Comparison of ENCODE assay signal across 9 mouse cellular contexts in the genomic region with DNA sequence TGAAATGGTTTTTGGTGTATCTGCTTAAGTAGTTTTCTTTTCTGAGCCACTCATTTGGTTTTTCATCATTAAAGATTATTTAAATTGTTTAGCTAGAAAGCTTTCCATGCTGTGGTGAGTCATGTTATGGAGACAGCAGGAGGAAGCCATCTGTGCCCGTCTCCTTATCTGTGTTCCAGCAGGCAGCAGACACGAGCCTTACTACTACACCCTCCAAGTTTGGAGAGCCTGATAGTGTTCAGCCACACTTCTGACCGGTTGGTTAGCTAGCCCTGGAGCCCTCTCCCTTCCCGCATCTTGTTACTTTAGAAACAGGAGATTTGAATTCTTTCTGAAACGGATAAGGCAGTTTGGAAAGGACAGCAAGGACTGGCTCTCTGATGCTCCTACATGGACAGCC. TPM values are rescaled to one million over a fixed set of nuclear protein-coding genes. Genes with fewer than 3 reads are reported as not detected.
A peak's percentile ranks its signal among the peaks of the same experiment; 100 is the strongest.
DNase-seq lines count a peak whose midpoint lies in the region; ATAC-seq and TF ChIP-seq lines count a peak whose summit lies in the region.
"Had no signal": no experiment of that assay in that cellular context is flagged by ENCODE, and none has a peak within 500 bp of the region (broad histone marks: within the 10 kb centered on the region; RNA-seq: fewer than 3 reads in every experiment).

No protein-coding gene starts in this region.

- no peak for ATAC-seq in forebrain, embryonic 15.5 days (replicated peaks)
- no peak for ATAC-seq in forebrain, embryonic 13.5 days
- peak; percentile 93 for ATAC-seq in heart, embryonic 11.5 days (replicated peaks; ENCODE audit: insufficient number of reproducible peaks, low FRiP score, low TSS enrichment)
- peak; percentile 97 for ATAC-seq in liver, embryonic 14.5 days (ENCODE audit: insufficient read depth)

- WGBS in forebrain, embryonic 15.5 days = 67% methylated on average over 5 of the region's 5 CpGs
- 85% methylated on average over 5 of the region's 5 CpGs for WGBS in forebrain, embryonic 13.5 days
- 21% methylated on average over 5 of the region's 5 CpGs for WGBS in heart, embryonic 11.5 days (ENCODE audit: insufficient replicate concordance)
- WGBS in liver, embryonic 14.5 days (ENCODE audit: insufficient replicate concordance) = 10% methylated on average over 5 of the region's 5 CpGs

- no peak overlapping the region for H3K4me3 ChIP-seq in forebrain, embryonic 15.5 days
- H3K4me3 ChIP-seq in forebrain, embryonic 13.5 days = no peak overlapping the region
- no peak overlapping the region for H3K4me3 ChIP-seq in heart, embryonic 11.5 days (ENCODE audit: low read depth, low read length)
- peak overlapping the region; percentile 20 to 26; a peak in 3 of 4 replicates for H3K4me3 ChIP-seq in liver, embryonic 14.5 days (ENCODE audit: insufficient read depth in 1 of 2, low read depth in 2 of 2, low read length in 2 of 2)
- H3K4me3 ChIP-seq: hindbrain, embryonic 15.5 days had no signal

- peak; percentile 95 for DNase-seq in MEL-GATA-1-ER (ENCODE audit: extremely low read depth, low read depth)
- peak; percentile 93 to 96 (median 93) for DNase-seq in liver, embryonic 14.5 days (ENCODE audit: low read depth in 3 of 3, low spot score in 3 of 3)
- no peak for DNase-seq in urinary bladder, postnatal 10 days (ENCODE audit: low spot score)
- no peak for DNase-seq in yolk sac, embryonic 10.5 days (ENCODE audit: low spot score)
- no peak for DNase-seq in adrenal gland, adult (ENCODE audit: inconsistent age in 2 of 2, low spot score in 1 of 2)

- H3K36me3 ChIP-seq in forebrain, embryonic 15.5 days = no peaks in the 10 kb centered on the region
- no peaks in the 10 kb centered on the region for H3K36me3 ChIP-seq in forebrain, embryonic 13.5 days (ENCODE audit: poor library complexity, severe bottlenecking)
- H3K36me3 ChIP-seq in heart, embryonic 11.5 days (ENCODE audit: control insufficient read depth, insufficient read depth, low read length) = no peaks in the 10 kb centered on the region
- peaks cover 20% of the 10 kb centered on the region for H3K36me3 ChIP-seq in liver, embryonic 14.5 days (replicated peaks; ENCODE audit: control insufficient read depth, insufficient read depth, low read depth)
- H3K36me3 ChIP-seq: hindbrain, embryonic 15.5 days had no signal

- H3K27ac ChIP-seq in forebrain, embryonic 15.5 days (replicated peaks) = 0 out of 2 replicates have a peak overlapping the region, but pooled peaks have one; percentile 17
- H3K27ac ChIP-seq in forebrain, embryonic 13.5 days = no peak overlapping the region
- peak overlapping the region; percentile 76 for H3K27ac ChIP-seq in heart, embryonic 11.5 days (ENCODE audit: low read depth, low read length)
- H3K27ac ChIP-seq in liver, embryonic 14.5 days = peak overlapping the region; percentile 94
- H3K27ac ChIP-seq: hindbrain, embryonic 15.5 days had no signal

- no peak overlapping the region for H3K9ac ChIP-seq in forebrain, embryonic 15.5 days (replicated peaks)
- H3K9ac ChIP-seq in forebrain, embryonic 13.5 days = no peak overlapping the region
- no peak overlapping the region; the same call in 1 of the 2 replicates for H3K9ac ChIP-seq in heart, embryonic 11.5 days (ENCODE audit: low read depth, low read length)
- peak overlapping the region; percentile 60 for H3K9ac ChIP-seq in liver, embryonic 14.5 days (replicated peaks)
- H3K9ac ChIP-seq: hindbrain, embryonic 15.5 days had no signal

- TF ChIP-seq EP300 in liver, embryonic 14.5 days (IDR thresholded peaks at IDR 0.05; ENCODE audit: low read depth) = peak; percentile 97

- H3K4me1 ChIP-seq in forebrain, embryonic 15.5 days = peaks cover 20% of the 10 kb centered on the region
- 0 out of 2 replicates have a peak, but pooled peaks cover 2% of the 10 kb centered on the region for H3K4me1 ChIP-seq in forebrain, embryonic 13.5 days
- H3K4me1 ChIP-seq in heart, embryonic 11.5 days (ENCODE audit: control insufficient read depth, insufficient read depth, low read length) = peaks cover 11% of the 10 kb centered on the region; the same call in 1 of the 2 replicates
- peaks cover 81 to 82% of the 10 kb centered on the region in 2 experiments for H3K4me1 ChIP-seq in liver, embryonic 14.5 days (replicated peaks; ENCODE audit: control insufficient read depth in 2 of 2, insufficient read depth in 2 of 2, low read length in 1 of 2)

- no peak overlapping the region for H3K4me2 ChIP-seq in forebrain, embryonic 15.5 days (replicated peaks)
- no peak overlapping the region for H3K4me2 ChIP-seq in forebrain, embryonic 13.5 days
- H3K4me2 ChIP-seq in heart, embryonic 11.5 days = peak overlapping the region; percentile 32
- peak overlapping the region; percentile 67 for H3K4me2 ChIP-seq in liver, embryonic 14.5 days (ENCODE audit: low read depth)
- H3K4me2 ChIP-seq: hindbrain, embryonic 15.5 days had no signal

- TF ChIP-seq CTCF in liver, embryonic 14.5 days (IDR thresholded peaks at IDR 0.05; ENCODE audit: low read depth) = no peak

- H3K9me3 ChIP-seq in forebrain, embryonic 15.5 days = no peaks in the 10 kb centered on the region
- H3K9me3 ChIP-seq in forebrain, embryonic 13.5 days (replicated peaks) = 0 out of 2 replicates have a peak, but pooled peaks cover 3% of the 10 kb centered on the region
- H3K9me3 ChIP-seq in heart, embryonic 11.5 days (replicated peaks; ENCODE audit: control insufficient read depth, low read length) = no peaks in the 10 kb centered on the region
- no peaks in the 10 kb centered on the region for H3K9me3 ChIP-seq in liver, embryonic 14.5 days (ENCODE audit: control insufficient read depth, low read length)
- H3K9me3 ChIP-seq: hindbrain, embryonic 15.5 days had no signal

- no peaks in the 10 kb centered on the region for H3K27me3 ChIP-seq in forebrain, embryonic 15.5 days
- H3K27me3 ChIP-seq in forebrain, embryonic 13.5 days = no peaks in the 10 kb centered on the region
- H3K27me3 ChIP-seq in heart, embryonic 11.5 days (ENCODE audit: control insufficient read depth, insufficient read depth, low read length) = no peaks in the 10 kb centered on the region
- no peaks in the 10 kb centered on the region for H3K27me3 ChIP-seq in liver, embryonic 14.5 days (ENCODE audit: control insufficient read depth, insufficient read depth, low read length)
- H3K27me3 ChIP-seq: hindbrain, embryonic 15.5 days had no signal

RNA-seq across cellular contexts. Expression of a gene that starts 16.2 kb away (rescaled TPM):
- polyA plus RNA-seq in forebrain, embryonic 15.5 days (2015; fragmentation: Nextera tagmentation; extraction: Ambion mirVana) = 18.1 and 20.8 TPM in 2 replicates
- polyA plus RNA-seq in forebrain, embryonic 13.5 days (2015; fragmentation: Nextera tagmentation; extraction: Ambion mirVana) = 12.6 and 13.4 TPM in 2 replicates
- 5.3 and 7.3 TPM in 2 replicates for polyA plus RNA-seq in heart, embryonic 11.5 days (2014; fragmentation: Nextera tagmentation; extraction: Ambion mirVana)
- polyA plus RNA-seq in liver, embryonic 14.5 days (2012; rRNA removed) = 15.8 and 16.1 TPM in 2 replicates
- 11.1 and 11.2 TPM in 2 replicates for polyA plus RNA-seq in liver, embryonic 14.5 days (2014; fragmentation: Nextera tagmentation; extraction: Ambion mirVana)

RNA-seq across cellular contexts. Expression of a gene that starts 31.9 kb away (rescaled TPM):
- 398 and 410 TPM in 2 replicates for polyA plus RNA-seq in forebrain, embryonic 15.5 days (2015; fragmentation: Nextera tagmentation; extraction: Ambion mirVana)
- polyA plus RNA-seq in forebrain, embryonic 13.5 days (2015; fragmentation: Nextera tagmentation; extraction: Ambion mirVana) = 466 and 500 TPM in 2 replicates
- 498 and 592 TPM in 2 replicates for polyA plus RNA-seq in heart, embryonic 11.5 days (2014; fragmentation: Nextera tagmentation; extraction: Ambion mirVana)
- 403 and 658 TPM in 2 replicates for polyA plus RNA-seq in liver, embryonic 14.5 days (2012; rRNA removed)
- polyA plus RNA-seq in liver, embryonic 14.5 days (2014; fragmentation: Nextera tagmentation; extraction: Ambion mirVana) = 477 and 488 TPM in 2 replicates

RNA-seq across cellular contexts. Expression of a gene that starts 45.0 kb away (rescaled TPM):
- 25.9 and 26.1 TPM in 2 replicates for polyA plus RNA-seq in forebrain, embryonic 15.5 days (2015; fragmentation: Nextera tagmentation; extraction: Ambion mirVana)
- 27.8 and 28.4 TPM in 2 replicates for polyA plus RNA-seq in forebrain, embryonic 13.5 days (2015; fragmentation: Nextera tagmentation; extraction: Ambion mirVana)
- 23.7 and 33.8 TPM in 2 replicates for polyA plus RNA-seq in heart, embryonic 11.5 days (2014; fragmentation: Nextera tagmentation; extraction: Ambion mirVana)
- 10.4 and 13.7 TPM in 2 replicates for polyA plus RNA-seq in liver, embryonic 14.5 days (2012; rRNA removed)
- polyA plus RNA-seq in liver, embryonic 14.5 days (2014; fragmentation: Nextera tagmentation; extraction: Ambion mirVana) = 10.0 and 11.5 TPM in 2 replicates

Comparison
In these comparisons a context has a peak if more than half of its experiments do, and no peak if none do; other contexts are left out.
1. ATAC-seq: peak in heart, embryonic 11.5 days (single experiment) and liver, embryonic 14.5 days (single experiment); none in forebrain, embryonic 15.5 days (single experiment) and forebrain, embryonic 13.5 days (single experiment).
2. H3K4me2 ChIP-seq: peak in heart, embryonic 11.5 days (single experiment) and liver, embryonic 14.5 days (single experiment); none in forebrain, embryonic 15.5 days (single experiment) and forebrain, embryonic 13.5 days (single experiment).
3. H3K4me3 ChIP-seq: peak in liver, embryonic 14.5 days (2 of 2); none in forebrain, embryonic 15.5 days (single experiment), forebrain, embryonic 13.5 days (single experiment) and heart, embryonic 11.5 days (single experiment).
4. DNase-seq: peak in MEL-GATA-1-ER (single experiment) and liver, embryonic 14.5 days (3 of 3); none in urinary bladder, postnatal 10 days (single experiment), yolk sac, embryonic 10.5 days (single experiment) and adrenal gland, adult (0 of 2).